Mouse (Mus musculus) myocyte (in vitro differentiated cells): Measurements from ENCODE around the gene Txnl4b.

Source experiments
- CEBPB ChIP-seq: IDR thresholded peaks from 2 replicates; pipeline ENCODE4 v1.6.1; 2011; ENCODE audit warnings: mild to moderate bottlenecking, moderate library complexity; ENCODE audit not compliant: poor library complexity, insufficient read depth, severe bottlenecking
- E2F4 ChIP-seq: IDR thresholded peaks from one replicate; pipeline ENCODE4 v1.6.1; 2011; ENCODE audit warnings: mild to moderate bottlenecking, control low read depth, moderate library complexity; ENCODE audit not compliant: insufficient read depth
- MAX ChIP-seq: IDR thresholded peaks from one replicate; pipeline ENCODE4 v1.6.1; 2011; ENCODE audit warnings: low read depth, mild to moderate bottlenecking, control low read depth
- MYOG ChIP-seq, 3 experiments: IDR thresholded peaks; one replicate each; pipeline ENCODE4 v1.6.1; 2011; ENCODE audit warnings: control low read depth in 2 of 3, low read depth in 2 of 3, mild to moderate bottlenecking in 2 of 3; ENCODE audit not compliant: insufficient read length in 2 of 3, control insufficient read depth in 1 of 3, insufficient read depth in 1 of 3
- POLR2A ChIP-seq: IDR thresholded peaks from one replicate; pipeline ENCODE4 v1.6.1; 2011; ENCODE audit warnings: low read depth, mild to moderate bottlenecking, control low read depth, moderate library complexity; ENCODE audit not compliant: insufficient read length
- USF1 ChIP-seq: IDR thresholded peaks from one replicate; pipeline ENCODE4 v1.6.1; 2011; ENCODE audit warnings: low read depth, mild to moderate bottlenecking, control low read depth, moderate library complexity

DNA sequence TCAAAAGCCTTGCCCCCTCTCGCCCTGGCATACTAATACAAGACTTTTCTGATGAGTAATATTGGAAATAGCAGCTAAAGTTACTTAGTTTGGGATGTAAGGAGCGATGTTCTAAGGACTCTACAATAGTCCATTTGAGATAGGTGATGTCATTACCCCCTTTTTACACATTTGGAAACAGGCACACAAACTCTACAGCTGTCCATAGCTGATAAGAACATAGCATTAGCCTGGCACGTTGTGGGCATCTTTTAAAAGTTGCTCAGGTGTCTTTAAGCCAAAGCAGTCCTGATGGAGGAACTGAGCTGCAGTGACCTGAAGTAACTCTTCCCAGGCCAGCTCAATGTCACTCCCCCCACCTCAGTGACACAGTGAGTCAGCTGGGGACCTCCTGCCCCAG is 25.7 kb downstream of the Txnl4b start:
- TF ChIP-seq E2F4 (no peak), CEBPB (no peak), MYOG (IDR thresholded peaks at IDR 0.05; ENCODE audit: control insufficient read depth in 1 of 3, insufficient read depth in 1 of 3, insufficient read length in 2 of 3, low read depth in 2 of 3) (no peak), MAX (no peak), USF1 (no peak), POLR2A (no peak)
